Mouse (Mus musculus): Measurements from ENCODE around the gene Eras. TPM values are rescaled to one million over a fixed set of nuclear protein-coding genes. Genes with fewer than 3 reads are reported as not detected.

Gene Eras
- polyA plus RNA-seq, 1 experiment from 2014 or later, result not detected

DNA sequence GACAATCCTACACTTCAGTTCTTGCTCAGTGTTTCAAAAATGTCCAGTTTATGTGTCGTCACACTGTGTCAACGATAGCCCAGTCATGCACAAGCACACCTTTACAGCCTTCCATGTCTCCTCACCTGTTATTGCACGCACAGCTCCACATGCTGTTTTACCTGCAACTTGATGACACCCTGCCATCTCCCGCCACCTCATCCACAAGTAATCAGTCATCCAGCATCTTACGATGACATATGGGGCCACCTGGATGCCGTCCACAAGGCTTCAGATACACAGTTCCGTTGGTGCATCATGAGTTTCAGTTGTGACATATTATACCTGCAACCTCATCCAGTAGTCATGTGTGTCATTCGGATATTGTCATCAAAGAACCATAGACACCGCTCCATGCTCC, 30.5 kb upstream of the Eras start:
- H3K4me2 ChIP-seq (ENCODE audit: low read length), result no peak overlapping the region
- no peaks in the 10 kb centered on the region for H3K36me3 ChIP-seq (ENCODE audit: control insufficient read depth, insufficient read depth, low read length)
- H3K27ac ChIP-seq (ENCODE audit: low read depth), result no peak overlapping the region
- H3K9me3 ChIP-seq (ENCODE audit: control insufficient read depth, low read length), result no peaks in the 10 kb centered on the region
- no peaks in the 10 kb centered on the region for H3K27me3 ChIP-seq (replicated peaks; ENCODE audit: control insufficient read depth, insufficient read depth, low read length)
- H3K9ac ChIP-seq (ENCODE audit: low read length), result no peak overlapping the region
- H3K4me3 ChIP-seq (ENCODE audit: low read depth, low read length), result no peak overlapping the region
- no peak for ATAC-seq (replicated peaks; ENCODE audit: low FRiP score, low TSS enrichment, low read depth)
- H3K4me1 ChIP-seq (replicated peaks; ENCODE audit: control insufficient read depth, insufficient read depth, low read length), result no peaks in the 10 kb centered on the region
- no peak for DNase-seq (ENCODE audit: low spot score)
- 87% methylated on average over 9 of the region's 9 CpGs for WGBS

DNA sequence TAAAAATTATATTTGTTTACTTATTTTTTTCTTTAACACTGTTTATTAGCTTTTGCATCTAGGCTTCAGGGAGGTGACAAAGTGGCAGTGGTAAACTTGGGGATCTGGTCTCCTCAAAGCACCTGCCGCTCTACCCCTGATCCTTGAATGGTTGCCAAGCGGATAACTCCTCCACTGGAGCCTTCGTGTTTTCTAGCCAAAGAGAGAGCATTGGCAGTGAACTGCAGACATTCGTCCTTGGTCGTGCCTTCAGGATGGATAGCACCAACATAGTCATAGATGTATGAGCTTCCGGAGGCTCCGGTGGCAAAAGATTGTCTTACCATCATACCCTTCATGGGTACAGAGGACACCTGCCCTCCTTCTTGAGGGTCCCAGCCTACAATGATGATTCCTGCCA, 21.7 kb upstream of the Eras start:
- ATAC-seq (replicated peaks; ENCODE audit: low FRiP score, low TSS enrichment, low read depth), result no peak
- no peak for DNase-seq (ENCODE audit: low spot score)
- WGBS, result 94% methylated on average over 7 of the region's 7 CpGs
- H3K27me3 ChIP-seq (replicated peaks; ENCODE audit: control insufficient read depth, insufficient read depth, low read length), result no peaks in the 10 kb centered on the region
- no peak overlapping the region for H3K27ac ChIP-seq (ENCODE audit: low read depth)
- no peak overlapping the region for H3K4me2 ChIP-seq (ENCODE audit: low read length)
- no peak overlapping the region for H3K4me3 ChIP-seq (ENCODE audit: low read depth, low read length)
- no peak overlapping the region for H3K9ac ChIP-seq (ENCODE audit: low read length)
- H3K36me3 ChIP-seq (ENCODE audit: control insufficient read depth, insufficient read depth, low read length), result no peaks in the 10 kb centered on the region
- H3K4me1 ChIP-seq (replicated peaks; ENCODE audit: control insufficient read depth, insufficient read depth, low read length), result no peaks in the 10 kb centered on the region
- no peaks in the 10 kb centered on the region for H3K9me3 ChIP-seq (ENCODE audit: control insufficient read depth, low read length)

DNA sequence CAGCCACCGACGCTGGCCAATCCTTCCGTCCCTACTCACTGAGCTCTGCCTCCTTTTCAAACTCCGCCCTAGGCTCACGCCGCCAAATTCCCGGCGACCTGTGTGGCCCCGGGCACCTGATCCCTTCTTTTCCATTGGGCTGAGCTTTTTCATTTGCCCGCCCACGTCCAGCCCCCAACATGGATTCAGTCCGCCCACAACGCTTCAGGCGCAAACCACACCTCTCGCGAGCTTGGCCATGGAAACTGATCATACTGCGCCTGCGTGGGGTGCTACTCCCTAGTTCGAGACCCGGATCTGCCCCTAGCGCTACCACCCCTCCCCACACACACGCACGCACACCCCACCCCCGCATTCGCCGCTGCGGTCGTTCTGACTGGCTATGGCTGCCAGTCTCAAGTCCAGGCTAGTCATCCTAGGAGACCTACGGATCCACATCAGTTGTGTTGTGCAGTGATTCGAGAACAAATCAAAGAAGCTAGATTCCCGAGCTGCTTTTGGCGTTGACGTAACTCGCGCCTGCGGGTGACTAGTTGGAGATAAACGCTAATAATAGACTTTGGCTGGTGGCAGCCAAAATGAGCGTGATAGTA, 19.6 kb upstream of the Eras start:
- Histone ChIP-seq H3K4me2 (ENCODE audit: low read length) (peak overlapping the region; percentile 52), H3K4me1 (replicated peaks; ENCODE audit: control insufficient read depth, insufficient read depth, low read length) (no peaks in the 10 kb centered on the region), H3K27ac (ENCODE audit: low read depth) (peak overlapping the region; percentile 43; the same call in 1 of the 2 replicates), H3K9ac (ENCODE audit: low read length) (peak overlapping the region; percentile 37; the same call in 1 of the 2 replicates), H3K9me3 (ENCODE audit: control insufficient read depth, low read length) (no peaks in the 10 kb centered on the region), H3K4me3 (ENCODE audit: low read depth, low read length) (peak overlapping the region; percentile 43), H3K27me3 (replicated peaks; ENCODE audit: control insufficient read depth, insufficient read depth, low read length) (no peaks in the 10 kb centered on the region), H3K36me3 (ENCODE audit: control insufficient read depth, insufficient read depth, low read length) (0 out of 2 replicates have a peak, but pooled peaks cover 2% of the 10 kb centered on the region)
- ATAC-seq (replicated peaks; ENCODE audit: low FRiP score, low TSS enrichment, low read depth) (peak; percentile 99), DNase-seq (ENCODE audit: low spot score) (peak; percentile 88)
- WGBS, result 13% methylated on average over 38 of the region's 38 CpGs

DNA sequence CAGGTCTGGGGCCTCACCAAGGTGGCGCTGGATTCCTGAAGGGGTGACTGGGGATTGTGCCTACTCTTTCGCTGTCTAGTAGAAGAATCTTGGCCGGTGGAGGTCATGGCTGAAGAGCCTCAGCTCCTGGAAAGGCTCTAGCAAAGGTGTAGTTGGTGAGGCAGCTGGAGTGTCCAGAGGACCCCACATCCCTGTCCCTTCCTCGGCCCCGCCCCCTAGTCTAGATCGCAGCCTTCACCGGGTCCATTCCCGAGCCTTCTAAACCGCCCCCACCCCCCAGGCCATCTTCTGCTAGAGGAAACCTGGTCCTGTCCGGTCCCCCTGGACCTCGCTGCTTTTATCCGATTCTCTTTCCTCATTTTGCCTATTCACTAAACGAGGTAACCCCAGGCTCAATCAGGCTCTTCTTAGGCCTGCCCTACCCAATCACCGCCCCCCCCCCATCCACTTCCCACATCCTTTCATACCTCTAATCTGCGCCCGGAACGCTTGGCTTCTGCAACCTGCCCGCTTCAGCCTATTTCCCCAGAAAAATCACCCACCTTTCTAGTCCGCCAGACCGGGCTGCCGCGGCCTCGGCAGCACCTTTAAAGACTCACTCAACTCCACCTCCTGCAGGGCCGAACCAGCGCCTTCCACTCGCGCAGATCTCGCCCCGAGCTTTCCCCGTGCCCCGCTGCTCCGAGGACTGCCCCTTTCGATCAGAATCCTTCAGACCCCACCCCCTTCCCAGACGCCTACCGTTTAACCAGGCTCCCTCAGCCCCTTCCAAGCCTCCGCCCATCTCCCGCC, 18.9 kb upstream of the Eras start, which contains the start of gene Hdac6:
TSS of gene Hdac6 (minus strand) at position 782 of the 792 bp plus-strand sequence.
- Histone ChIP-seq H3K9me3 (ENCODE audit: control insufficient read depth, low read length) (no peaks in the 10 kb centered on the region), H3K4me2 (ENCODE audit: low read length) (peak within 1 kb of the TSS; percentile 52), H3K27ac (ENCODE audit: low read depth) (peak within 1 kb of the TSS; percentile 43; the same call in 1 of the 2 replicates), H3K36me3 (ENCODE audit: control insufficient read depth, insufficient read depth, low read length) (0 out of 2 replicates have a peak, but pooled peaks cover 2% of the 10 kb centered on the region), H3K9ac (ENCODE audit: low read length) (peak within 1 kb of the TSS; percentile 37), H3K4me3 (ENCODE audit: low read depth, low read length) (peak within 1 kb of the TSS; percentile 43), H3K4me1 (replicated peaks; ENCODE audit: control insufficient read depth, insufficient read depth, low read length) (no peaks in the 10 kb centered on the region), H3K27me3 (replicated peaks; ENCODE audit: control insufficient read depth, insufficient read depth, low read length) (no peaks in the 10 kb centered on the region)
- WGBS, result 17% methylated on average over 37 of the region's 37 CpGs
- ATAC-seq (replicated peaks; ENCODE audit: low FRiP score, low TSS enrichment, low read depth) (peak; percentile 44), DNase-seq (ENCODE audit: low spot score) (no peak)

DNA sequence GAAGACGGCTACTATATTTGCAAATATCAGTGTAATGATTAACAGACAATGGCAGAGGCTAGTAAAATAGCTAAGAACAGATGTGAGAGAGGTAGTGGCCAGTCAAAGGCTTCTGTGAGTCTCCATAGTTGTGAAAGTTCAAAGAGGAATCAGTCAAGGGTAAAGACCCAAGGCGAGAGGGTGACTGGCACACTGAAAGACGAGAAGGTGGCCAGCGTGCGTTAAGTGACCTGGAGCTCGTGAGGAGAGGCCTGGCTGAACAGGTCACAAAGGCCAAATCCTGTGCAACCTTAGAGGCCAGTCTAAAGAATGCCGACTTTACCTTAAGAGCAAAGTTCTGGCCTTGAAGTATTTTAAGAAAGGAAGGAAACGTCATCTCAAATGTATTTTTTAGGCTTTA, 17.2 kb upstream of the Eras start:
- DNase-seq (ENCODE audit: low spot score), result no peak
- H3K9ac ChIP-seq (ENCODE audit: low read length), result no peak overlapping the region
- H3K36me3 ChIP-seq (ENCODE audit: control insufficient read depth, insufficient read depth, low read length), result peaks cover 10% of the 10 kb centered on the region; the same call in 1 of the 2 replicates
- no peak overlapping the region for H3K27ac ChIP-seq (ENCODE audit: low read depth)
- no peaks in the 10 kb centered on the region for H3K9me3 ChIP-seq (ENCODE audit: control insufficient read depth, low read length)
- H3K4me3 ChIP-seq (ENCODE audit: low read depth, low read length), result no peak overlapping the region
- H3K4me1 ChIP-seq (replicated peaks; ENCODE audit: control insufficient read depth, insufficient read depth, low read length), result no peaks in the 10 kb centered on the region
- no peak overlapping the region for H3K4me2 ChIP-seq (ENCODE audit: low read length)
- no peak for ATAC-seq (replicated peaks; ENCODE audit: low FRiP score, low TSS enrichment, low read depth)
- H3K27me3 ChIP-seq (replicated peaks; ENCODE audit: control insufficient read depth, insufficient read depth, low read length), result no peaks in the 10 kb centered on the region
- 69% methylated on average over 8 of the region's 8 CpGs for WGBS

DNA sequence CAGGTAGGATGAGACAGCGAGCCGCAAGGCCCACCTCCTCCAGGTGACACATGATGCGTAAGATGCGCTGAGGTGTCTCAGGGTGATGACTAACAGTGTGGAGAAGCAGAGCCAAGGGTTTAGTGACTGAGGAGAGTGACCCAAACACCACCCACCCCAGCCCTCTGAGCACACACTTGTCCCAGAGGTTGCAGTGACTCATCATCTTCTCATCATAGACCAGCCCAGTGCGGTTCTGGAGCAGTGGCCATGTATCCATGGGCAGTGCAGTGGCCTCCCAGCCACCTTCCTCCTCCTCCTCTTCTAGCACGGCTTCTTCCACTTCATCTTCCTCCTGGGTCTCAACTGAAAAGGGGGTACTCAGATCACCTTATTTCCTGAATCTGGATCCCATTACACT, 9.3 kb upstream of the Eras start:
- 98% methylated on average over 6 of the region's 6 CpGs for WGBS
- DNase-seq (ENCODE audit: low spot score), result no peak

DNA sequence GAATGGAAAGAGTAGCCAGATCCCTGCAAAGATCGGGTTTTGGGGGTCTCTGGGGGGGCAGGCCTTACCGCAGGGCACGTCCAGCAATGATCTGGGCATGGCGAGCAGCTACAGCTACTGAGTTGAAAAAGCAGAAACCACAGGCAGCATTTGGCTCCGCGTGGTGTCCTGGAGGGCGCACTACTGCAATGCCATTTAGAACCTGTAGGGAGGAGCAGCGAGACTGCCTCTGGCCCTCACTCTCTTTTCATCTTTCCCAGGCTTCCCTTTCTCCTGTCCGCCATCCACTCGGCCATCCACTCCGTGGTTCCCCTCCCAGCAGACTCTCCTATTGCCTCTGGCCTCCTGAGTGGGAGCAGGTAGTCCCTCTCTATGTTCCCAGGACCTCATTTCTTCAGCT, 8.5 kb upstream of the Eras start:
- no peak for DNase-seq (ENCODE audit: low spot score)
- H3K9ac ChIP-seq (ENCODE audit: low read length), result no peak overlapping the region
- no peak overlapping the region for H3K4me2 ChIP-seq (ENCODE audit: low read length)
- H3K9me3 ChIP-seq (ENCODE audit: control insufficient read depth, low read length), result no peaks in the 10 kb centered on the region
- peaks cover 28% of the 10 kb centered on the region; the same call in 1 of the 2 replicates for H3K36me3 ChIP-seq (ENCODE audit: control insufficient read depth, insufficient read depth, low read length)
- no peak overlapping the region for H3K4me3 ChIP-seq (ENCODE audit: low read depth, low read length)
- 50% methylated on average over 11 of the region's 11 CpGs for WGBS
- no peaks in the 10 kb centered on the region for H3K4me1 ChIP-seq (replicated peaks; ENCODE audit: control insufficient read depth, insufficient read depth, low read length)
- H3K27ac ChIP-seq (ENCODE audit: low read depth), result no peak overlapping the region
- ATAC-seq (replicated peaks; ENCODE audit: low FRiP score, low TSS enrichment, low read depth), result no peak
- no peaks in the 10 kb centered on the region for H3K27me3 ChIP-seq (replicated peaks; ENCODE audit: control insufficient read depth, insufficient read depth, low read length)

More for the DNA sequence above, 9.3 kb upstream of the Eras start:
- Histone ChIP-seq H3K4me2 (ENCODE audit: low read length) (no peak overlapping the region), H3K36me3 (ENCODE audit: control insufficient read depth, insufficient read depth, low read length) (peaks cover 28% of the 10 kb centered on the region; the same call in 1 of the 2 replicates), H3K27ac (ENCODE audit: low read depth) (no peak overlapping the region), H3K4me3 (ENCODE audit: low read depth, low read length) (no peak overlapping the region), H3K27me3 (replicated peaks; ENCODE audit: control insufficient read depth, insufficient read depth, low read length) (no peaks in the 10 kb centered on the region), H3K4me1 (replicated peaks; ENCODE audit: control insufficient read depth, insufficient read depth, low read length) (no peaks in the 10 kb centered on the region), H3K9me3 (ENCODE audit: control insufficient read depth, low read length) (no peaks in the 10 kb centered on the region), H3K9ac (ENCODE audit: low read length) (no peak overlapping the region)
- ATAC-seq (replicated peaks; ENCODE audit: low FRiP score, low TSS enrichment, low read depth), result no peak

DNA sequence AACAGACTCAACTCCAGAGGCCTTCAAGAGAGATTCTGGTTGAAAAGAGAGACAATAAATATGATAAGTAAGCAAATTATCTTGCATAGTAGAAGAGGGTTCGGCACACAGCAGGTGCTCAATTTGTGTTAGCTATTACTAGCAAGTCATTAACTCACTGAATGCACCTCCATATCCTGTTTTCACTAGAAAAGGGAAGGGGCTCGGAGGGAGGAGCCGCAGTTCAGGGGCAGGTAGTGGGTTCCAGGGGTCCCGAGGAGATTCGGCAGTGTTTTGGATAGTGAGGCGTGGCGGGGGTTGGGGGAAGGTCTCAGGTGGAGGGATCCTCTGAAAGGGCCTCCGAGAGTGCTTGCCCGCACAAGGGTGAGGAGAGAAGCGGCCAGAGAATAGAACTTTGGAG, 1.3 kb downstream of the Eras start:
- H3K36me3 ChIP-seq (ENCODE audit: control insufficient read depth, insufficient read depth, low read length), result no peaks in the 10 kb centered on the region; the same call in 1 of the 2 replicates
- no peaks in the 10 kb centered on the region for H3K4me1 ChIP-seq (replicated peaks; ENCODE audit: control insufficient read depth, insufficient read depth, low read length)
- DNase-seq (ENCODE audit: low spot score) (no peak), ATAC-seq (replicated peaks; ENCODE audit: low FRiP score, low TSS enrichment, low read depth) (no peak)
- no peak overlapping the region for H3K9ac ChIP-seq (ENCODE audit: low read length)
- H3K4me3 ChIP-seq (ENCODE audit: low read depth, low read length), result no peak overlapping the region
- H3K27me3 ChIP-seq (replicated peaks; ENCODE audit: control insufficient read depth, insufficient read depth, low read length), result peaks cover 47% of the 10 kb centered on the region
- no peak overlapping the region for H3K27ac ChIP-seq (ENCODE audit: low read depth)
- 18% methylated on average over 10 of the region's 10 CpGs for WGBS
- no peak overlapping the region for H3K4me2 ChIP-seq (ENCODE audit: low read length)
- no peaks in the 10 kb centered on the region for H3K9me3 ChIP-seq (ENCODE audit: control insufficient read depth, low read length)

Measured in intestine, embryonic 14.5 days (tissue).